Mouse (Mus musculus) embryonic facial prominence, embryonic 11.5 days (tissue): ENCODE data around the gene Tpcn2. TPM values are rescaled to one million over a fixed set of nuclear protein-coding genes. Genes with fewer than 3 reads are reported as not detected.

ENCODE experiments used
- ATAC-seq: fragments of 200-750 bp; cut with Nextera tagmentation; replicated peaks from 2 replicates; pipeline ENCODE4 v1.8.0; 2017; ENCODE audit warnings: low read depth; ENCODE audit not compliant: insufficient number of reproducible peaks, low FRiP score, low TSS enrichment
- DNase-seq: peaks from one replicate; pipeline ENCODE4 v3.0.0-alpha.2; 2015; ENCODE audit warnings: low spot score
- H3K27ac ChIP-seq: fragments of 300-500 bp; sonication (generic); replicated peaks from 2 replicates; pipeline ENCODE4 v1.5.1; 2014; ENCODE audit warnings: mild to moderate bottlenecking, low read depth, low read length, control low read depth
- H3K27me3 ChIP-seq: fragments of 300-500 bp; sonication (generic); 2 replicates; pipeline ENCODE4 v1.6.1; 2014; ENCODE audit warnings: mild to moderate bottlenecking, low read length, moderate library complexity, mixed read lengths; ENCODE audit not compliant: control insufficient read depth, insufficient read depth
- H3K36me3 ChIP-seq: fragments of 300-500 bp; sonication (generic); replicated peaks from 2 replicates; pipeline ENCODE4 v1.6.1; 2014; ENCODE audit warnings: low read depth, mild to moderate bottlenecking, low read length, moderate library complexity, mixed read lengths; ENCODE audit not compliant: control insufficient read depth, insufficient read depth
- H3K4me1 ChIP-seq: fragments of 300-500 bp; sonication (generic); 2 replicates; pipeline ENCODE4 v1.6.1; 2014; ENCODE audit warnings: low read length, mixed read lengths; ENCODE audit not compliant: control insufficient read depth, insufficient read depth
- H3K4me2 ChIP-seq: fragments of 300-500 bp; sonication (generic); 2 replicates; pipeline ENCODE4 v1.6.1; 2014; ENCODE audit warnings: low read depth, mild to moderate bottlenecking, control low read depth, low read length, moderate library complexity
- H3K4me3 ChIP-seq: fragments of 300-500 bp; sonication (generic); 2 replicates; pipeline ENCODE4 v1.5.1; 2014; ENCODE audit warnings: low read depth, low read length, control low read depth
- H3K9ac ChIP-seq: fragments of 300-500 bp; sonication (generic); replicated peaks from 2 replicates; pipeline ENCODE4 v1.6.1; 2014; ENCODE audit warnings: mild to moderate bottlenecking, control low read depth, low read length
- H3K9me3 ChIP-seq: fragments of 300-500 bp; sonication (generic); replicated peaks from 2 replicates; pipeline ENCODE4 v1.6.1; 2016; ENCODE audit warnings: mild to moderate bottlenecking, low read length, inconsistent platforms, mixed read lengths; ENCODE audit not compliant: control insufficient read depth
- WGBS: fragments of 180-500 bp; shearing (Covaris S2); extraction: QIAGEN DNeasy Blood & Tissue Kit; methylation state at CpG from one replicate; pipeline ENCODE4 v1.1.7; 2014; 5-methylcytosine and 5-hydroxymethylcytosine counted together
- polyA plus RNA-seq: library from polyadenylated mRNA; unstranded; fragments of >200 nt; fragmentation: Nextera tagmentation; extraction: Ambion mirVana; gene quantifications from 2 replicates; pipeline ENCODE4 v1.2.1, GENCODE M21; 2014

The Tpcn2 gene
- polyA plus RNA-seq, 1 experiment from 2014 or later, result 2.2 TPM

- H3K36me3 ChIP-seq, result no peaks in the 10 kb centered on the region
- H3K9ac ChIP-seq, result no peak overlapping the region
- no peaks in the 10 kb centered on the region for H3K27me3 ChIP-seq
- H3K9me3 ChIP-seq, result no peaks in the 10 kb centered on the region
- ATAC-seq, result no peak
- H3K4me3 ChIP-seq, result no peak overlapping the region
- no peak overlapping the region for H3K27ac ChIP-seq
- H3K4me2 ChIP-seq, result no peak overlapping the region
- no peak for DNase-seq
- H3K4me1 ChIP-seq, result no peaks in the 10 kb centered on the region
These were observed 93.3 kb downstream of the Tpcn2 start for GRCm38 (mm10) chr7:145190520-145190919.

- Histone ChIP-seq H3K27me3 (no peaks in the 10 kb centered on the region), H3K4me2 (no peak overlapping the region), H3K9ac (no peak overlapping the region), H3K9me3 (no peaks in the 10 kb centered on the region), H3K36me3 (no peaks in the 10 kb centered on the region), H3K27ac (no peak overlapping the region), H3K4me3 (no peak overlapping the region), H3K4me1 (no peaks in the 10 kb centered on the region)
- WGBS, result 40% methylated on average over 8 of the region's 8 CpGs
- DNase-seq, result peak; percentile 54
- no peak for ATAC-seq
These were observed 94.5 kb downstream of the Tpcn2 start for GRCm38 (mm10) chr7:145189342-145189741.

GRCm38 (mm10) chr7:145187802-145188201 is 96.0 kb downstream of the Tpcn2 start:
- 56% methylated on average over 3 of the region's 3 CpGs for WGBS
- H3K9ac ChIP-seq, result no peak overlapping the region
- ATAC-seq (no peak), DNase-seq (no peak)
- H3K4me1 ChIP-seq, result no peaks in the 10 kb centered on the region
- no peak overlapping the region for H3K27ac ChIP-seq
- no peaks in the 10 kb centered on the region for H3K27me3 ChIP-seq
- H3K36me3 ChIP-seq, result no peaks in the 10 kb centered on the region
- no peak overlapping the region for H3K4me2 ChIP-seq
- no peak overlapping the region for H3K4me3 ChIP-seq
- H3K9me3 ChIP-seq, result no peaks in the 10 kb centered on the region

- no peaks in the 10 kb centered on the region for H3K27me3 ChIP-seq
- no peak overlapping the region for H3K27ac ChIP-seq
- no peak overlapping the region for H3K4me3 ChIP-seq
- DNase-seq, result no peak
- H3K36me3 ChIP-seq, result no peaks in the 10 kb centered on the region
- H3K4me2 ChIP-seq, result no peak overlapping the region
- no peaks in the 10 kb centered on the region for H3K9me3 ChIP-seq
- no peak for ATAC-seq
- peaks cover 4% of the 10 kb centered on the region for H3K4me1 ChIP-seq
- no peak overlapping the region for H3K9ac ChIP-seq
- 60% methylated on average over 4 of the region's 4 CpGs for WGBS
These were observed 101.4 kb downstream of the Tpcn2 start for GRCm38 (mm10) chr7:145182388-145182787.

GRCm38 (mm10) chr7:145181376-145182034 is 102.3 kb downstream of the Tpcn2 start:
- DNase-seq, result peak; percentile 72
- H3K27ac ChIP-seq, result peak overlapping the region; percentile 15; the same call in 1 of the 2 replicates

GRCm38 (mm10) chr7:145179691-145180091 is 104.1 kb downstream of the Tpcn2 start:
- H3K4me3 ChIP-seq, result no peak overlapping the region
- no peak overlapping the region for H3K9ac ChIP-seq
- no peak overlapping the region for H3K4me2 ChIP-seq
- H3K27ac ChIP-seq, result peak overlapping the region; percentile 78
- H3K9me3 ChIP-seq, result no peaks in the 10 kb centered on the region
- H3K4me1 ChIP-seq, result peaks cover 4% of the 10 kb centered on the region
- DNase-seq (peak; percentile 93), ATAC-seq (peak; percentile 70)
- no peaks in the 10 kb centered on the region for H3K27me3 ChIP-seq
- 9% methylated on average over 5 of the region's 5 CpGs for WGBS
- no peaks in the 10 kb centered on the region for H3K36me3 ChIP-seq

More at GRCm38 (mm10) chr7:145181376-145182034, 102.3 kb downstream of the Tpcn2 start:
- WGBS, result 42% methylated on average over 11 of the region's 11 CpGs
- Histone ChIP-seq H3K4me2 (no peak overlapping the region), H3K4me1 (peaks cover 4% of the 10 kb centered on the region), H3K9ac (no peak overlapping the region), H3K4me3 (no peak overlapping the region), H3K9me3 (no peaks in the 10 kb centered on the region), H3K36me3 (no peaks in the 10 kb centered on the region), H3K27me3 (no peaks in the 10 kb centered on the region)
- ATAC-seq, result no peak

GRCm38 (mm10) chr7:145176750-145177589 is 106.8 kb downstream of the Tpcn2 start:
- no peak overlapping the region for H3K4me3 ChIP-seq
- peaks cover 4% of the 10 kb centered on the region for H3K4me1 ChIP-seq
- H3K4me2 ChIP-seq, result no peak overlapping the region
- 48% methylated on average over 15 of the region's 15 CpGs for WGBS
- H3K27me3 ChIP-seq, result no peaks in the 10 kb centered on the region
- H3K27ac ChIP-seq, result no peak overlapping the region
- DNase-seq (no peak), ATAC-seq (no peak)
- H3K36me3 ChIP-seq, result no peaks in the 10 kb centered on the region
- H3K9ac ChIP-seq, result 0 out of 2 replicates have a peak overlapping the region, but pooled peaks have one; percentile 9
- no peaks in the 10 kb centered on the region for H3K9me3 ChIP-seq

GRCm38 (mm10) chr7:145173563-145173962 is 110.2 kb downstream of the Tpcn2 start:
- 59% methylated on average over 15 of the region's 15 CpGs for WGBS
- ATAC-seq (no peak), DNase-seq (no peak)
- Histone ChIP-seq H3K4me3 (no peak overlapping the region), H3K9me3 (no peaks in the 10 kb centered on the region), H3K9ac (no peak overlapping the region; the same call in 1 of the 2 replicates), H3K27ac (no peak overlapping the region), H3K4me1 (no peaks in the 10 kb centered on the region; the same call in 1 of the 2 replicates), H3K4me2 (no peak overlapping the region), H3K27me3 (no peaks in the 10 kb centered on the region), H3K36me3 (no peaks in the 10 kb centered on the region)
